Mouse (Mus musculus) stomach, postnatal 0 days (tissue): ENCODE measurements at regions not wholly inside any gene's neighbourhood (a gene's known extent, or its start where the extent isn't known, plus 50 kb on each side); places are given as distances from the start of the nearest gene placed in this dataset.

Source experiments
- CTCF ChIP-seq: IDR thresholded peaks from 2 replicates; pipeline ENCODE4 v1.5.1; 2016; ENCODE audit warnings: antibody characterized with exemption, low read depth, mild to moderate bottlenecking, moderate library complexity
- EP300 ChIP-seq: optimal IDR thresholded peaks from 2 replicates; pipeline ENCODE3; 2016; ENCODE audit warnings: antibody characterized with exemption

DNA sequence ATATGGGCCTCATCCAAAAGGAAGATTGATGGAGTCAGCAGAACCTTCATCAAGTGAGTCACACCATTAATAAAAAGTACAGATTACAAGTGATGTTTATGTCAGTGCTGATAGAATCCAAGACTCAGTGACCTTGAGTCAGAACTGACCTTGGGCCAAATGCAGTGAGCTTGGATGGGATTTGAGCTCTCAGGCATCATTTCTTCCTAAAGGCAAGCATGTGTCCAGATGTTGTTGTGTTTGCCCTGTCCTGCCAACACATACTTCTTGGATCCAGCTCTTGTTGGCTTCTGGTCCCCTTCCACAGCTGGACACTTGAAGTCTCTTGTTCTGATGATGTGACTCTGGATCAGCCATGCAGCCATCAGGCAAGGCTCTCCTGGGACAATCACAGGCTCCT, 125.3 kb upstream of the Hs3st3a1 start:
- TF ChIP-seq EP300 (no peak), CTCF (no peak)
